Mouse (Mus musculus) naive thymus-derived CD4-positive, alpha-beta T cell, adult 2 months (primary cell): ENCODE data around the gene Smg8.

Experiments
- DNase-seq: peaks from one replicate; pipeline ENCODE4 v3.0.0-alpha.2; 2011; ENCODE audit warnings: low read depth

Gene Smg8

GRCm38 (mm10) chr11:87043052-87043451, 43.5 kb downstream of the Smg8 start:
- no peak for DNase-seq

DNA sequence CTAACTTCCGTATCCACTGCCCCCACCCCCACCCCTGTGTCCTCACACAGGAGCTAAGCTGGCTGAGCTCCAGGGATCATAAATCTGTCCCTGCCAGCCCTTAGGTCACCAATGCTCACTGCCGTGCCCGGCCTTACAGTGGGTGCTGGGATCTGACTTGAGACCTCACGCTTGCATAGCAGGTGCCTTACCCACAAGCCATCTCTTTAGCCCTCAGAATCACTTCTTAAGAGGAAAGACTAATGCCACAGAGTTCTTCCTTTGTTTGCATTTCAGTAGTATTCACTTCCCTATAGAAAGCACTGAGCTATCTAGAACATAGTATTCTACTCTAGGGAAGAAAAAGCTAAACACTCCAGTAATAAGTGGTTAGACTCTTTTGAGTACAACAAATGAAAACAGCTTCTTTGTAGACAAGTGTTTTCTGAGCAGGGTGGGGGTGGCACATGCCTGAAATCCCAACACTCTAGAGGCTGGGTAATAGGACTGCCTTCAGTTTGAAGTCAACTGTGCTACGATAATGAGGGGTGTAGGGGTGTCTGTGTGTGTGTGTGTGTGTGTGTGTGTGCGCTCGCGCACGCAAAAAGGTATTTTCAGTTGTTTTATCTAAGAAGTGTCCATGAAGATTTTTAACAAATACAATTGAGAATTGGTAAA, 47.1 kb downstream of the Smg8 start:
- DNase-seq = no peak

- DNase-seq = no peak
Observed at GRCm38 (mm10) chr11:87036180-87036579, 50.4 kb downstream of the Smg8 start.

DNA sequence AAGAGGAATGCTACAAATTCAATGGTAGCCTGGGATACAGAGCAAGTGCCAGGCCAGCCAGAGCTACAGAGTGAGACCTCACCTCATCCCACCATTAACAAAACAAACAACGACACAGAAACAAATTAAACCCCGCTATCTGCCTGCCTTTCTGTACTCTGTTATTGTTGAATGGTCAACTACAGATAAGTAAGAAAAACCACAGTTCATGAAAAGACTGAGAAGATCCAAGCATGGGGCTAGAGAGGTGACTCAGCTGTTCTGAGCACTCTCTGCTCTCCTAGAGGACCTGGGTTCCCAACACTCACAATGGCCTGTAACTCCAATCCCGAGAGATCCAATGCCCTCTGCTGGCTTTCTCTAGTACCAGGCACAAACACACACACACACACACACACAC, 58.4 kb downstream of the Smg8 start:
- no peak for DNase-seq
